Mouse (Mus musculus): ENCODE data around the gene Hrct1.

The Hrct1 gene

DNA sequence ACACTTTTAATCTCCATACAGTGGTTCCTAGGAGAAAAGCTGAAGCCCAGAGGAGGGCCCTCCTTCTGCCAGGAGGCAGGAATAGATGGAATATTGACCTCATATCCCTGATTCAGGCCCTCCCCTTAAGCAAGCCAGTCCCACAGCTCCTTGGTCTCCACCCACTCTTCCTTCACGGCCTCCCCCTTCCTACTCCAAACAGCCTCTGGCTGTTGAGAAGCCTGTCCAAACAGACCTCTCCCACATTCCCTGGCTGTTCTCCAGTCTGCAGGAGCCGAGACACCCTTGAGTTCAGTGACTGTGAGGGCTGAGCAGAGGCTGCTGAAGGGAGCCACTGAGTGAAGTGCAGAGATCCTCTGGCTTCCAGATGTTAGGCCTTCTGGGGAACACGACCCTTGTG is at the start of gene Hrct1:
Gene Hrct1, plus strand, starts transcription at position 194 of the 400 bp plus-strand sequence.
- DNase-seq, result no peak

DNA sequence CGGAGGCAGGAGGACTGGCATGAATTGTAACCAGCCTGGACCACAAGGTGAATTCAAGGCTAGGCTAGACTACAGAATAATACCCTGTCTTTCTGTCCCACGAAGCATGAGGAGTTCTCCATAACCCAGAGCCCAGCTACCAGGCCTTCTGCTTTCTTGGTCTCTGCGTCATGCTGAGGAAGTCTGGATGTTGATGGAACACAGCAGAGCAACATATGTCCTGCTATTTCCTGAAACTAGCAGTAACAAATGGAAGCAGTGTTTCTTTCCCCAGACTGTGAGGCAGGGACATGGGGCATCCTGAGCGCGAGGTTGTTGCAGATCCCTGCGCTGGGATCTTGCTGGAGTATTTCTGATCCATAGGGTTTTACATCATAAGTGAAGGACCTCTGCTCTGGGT is 48.4 kb upstream of the Hrct1 start:
- peak in 1 of 2 experiments; percentile 27 for DNase-seq

DNA sequence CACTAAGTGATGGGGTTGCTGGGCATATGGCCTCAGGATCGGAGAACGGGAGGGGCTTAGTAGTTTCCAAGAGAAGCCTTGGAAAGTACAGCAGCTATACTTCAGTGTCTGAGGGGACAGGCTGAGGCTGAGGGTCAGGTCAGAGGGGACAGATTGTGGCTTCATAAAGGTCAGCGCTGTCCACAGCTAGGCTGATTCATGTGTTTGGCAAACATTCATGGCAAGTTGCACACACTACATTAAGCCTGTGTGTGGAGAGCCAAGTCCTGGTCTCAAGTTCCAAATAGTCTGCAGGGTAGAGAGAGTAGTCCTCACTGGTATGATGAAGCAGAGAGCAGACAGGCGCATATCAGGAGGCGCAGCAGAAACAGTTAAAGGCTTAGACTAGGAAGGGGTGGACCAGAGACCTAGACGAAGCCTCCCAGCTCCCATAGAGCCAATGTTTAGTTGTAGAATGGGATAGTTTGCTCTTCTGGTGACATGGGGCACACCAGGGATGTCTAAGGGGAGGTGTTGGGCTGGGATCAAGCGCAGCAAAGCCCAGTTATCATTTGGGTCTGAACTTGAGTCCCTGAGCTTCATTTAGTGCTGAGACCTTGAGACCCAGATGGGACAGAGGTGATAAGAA is 47.5 kb upstream of the Hrct1 start:
- DNase-seq, result peak in 1 of 2 experiments; percentile 20

DNA sequence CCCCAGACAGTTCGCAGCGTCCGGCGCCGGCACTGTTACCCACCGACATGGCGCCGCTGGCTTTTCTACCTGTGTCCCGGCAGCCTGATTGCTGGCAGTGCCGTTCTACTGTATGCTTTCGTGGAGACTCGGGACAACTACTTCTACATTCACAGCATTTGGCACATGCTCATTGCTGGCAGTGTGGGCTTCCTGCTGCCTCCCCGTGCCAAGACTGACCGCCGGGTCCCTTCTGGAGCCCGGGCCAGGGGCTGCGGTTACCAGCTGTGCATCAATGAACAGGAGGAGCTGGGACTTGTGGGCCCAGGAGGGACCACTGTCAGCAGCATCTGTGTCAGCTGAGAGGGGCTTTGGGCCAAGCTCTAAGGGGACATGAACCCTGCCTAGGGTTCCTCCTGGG is 37.0 kb upstream of the Hrct1 start:
- no peak for DNase-seq

DNA sequence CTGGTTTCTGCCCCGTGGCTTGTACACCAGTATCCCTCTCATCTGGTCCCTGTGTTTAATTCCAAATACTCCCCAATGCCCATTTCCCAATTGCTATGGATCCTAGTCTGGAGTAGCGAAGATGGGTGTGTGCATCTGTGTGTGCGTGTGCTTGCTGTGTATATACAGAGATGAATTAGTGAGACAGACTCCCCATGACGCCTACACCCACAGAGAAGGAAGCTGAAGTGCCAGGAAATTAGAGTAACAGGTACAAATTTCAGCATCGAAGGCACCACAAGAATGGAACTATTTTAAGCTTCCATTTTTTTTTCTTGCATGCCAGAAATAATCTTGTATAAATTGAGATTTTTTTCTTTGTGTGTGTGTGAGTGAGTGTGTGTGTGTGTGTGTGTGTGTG is 36.0 kb upstream of the Hrct1 start:
- no peak for DNase-seq

DNA sequence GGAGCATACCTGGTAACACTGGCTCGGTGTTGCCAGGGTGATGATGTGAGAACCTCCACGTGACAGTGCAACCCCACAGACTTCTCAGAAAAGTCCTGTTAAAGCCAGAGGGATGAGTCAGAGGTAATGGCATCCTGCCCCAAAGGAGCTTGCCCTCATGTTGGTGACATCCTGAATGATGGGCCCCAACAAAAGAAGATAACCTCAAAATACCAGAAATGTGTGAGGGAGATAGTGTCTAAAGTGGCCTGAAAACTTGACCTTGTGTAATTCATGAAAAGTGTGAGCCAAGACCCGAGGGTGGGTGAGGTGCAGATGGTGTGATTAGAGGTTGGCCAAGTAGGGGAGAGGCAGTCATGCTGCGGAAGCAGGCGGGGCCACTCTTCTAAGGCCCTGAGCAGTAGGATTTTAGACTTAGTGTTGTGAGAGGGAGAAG is 33.2 kb upstream of the Hrct1 start:
- DNase-seq, result peak; percentile 27 to 49

DNA sequence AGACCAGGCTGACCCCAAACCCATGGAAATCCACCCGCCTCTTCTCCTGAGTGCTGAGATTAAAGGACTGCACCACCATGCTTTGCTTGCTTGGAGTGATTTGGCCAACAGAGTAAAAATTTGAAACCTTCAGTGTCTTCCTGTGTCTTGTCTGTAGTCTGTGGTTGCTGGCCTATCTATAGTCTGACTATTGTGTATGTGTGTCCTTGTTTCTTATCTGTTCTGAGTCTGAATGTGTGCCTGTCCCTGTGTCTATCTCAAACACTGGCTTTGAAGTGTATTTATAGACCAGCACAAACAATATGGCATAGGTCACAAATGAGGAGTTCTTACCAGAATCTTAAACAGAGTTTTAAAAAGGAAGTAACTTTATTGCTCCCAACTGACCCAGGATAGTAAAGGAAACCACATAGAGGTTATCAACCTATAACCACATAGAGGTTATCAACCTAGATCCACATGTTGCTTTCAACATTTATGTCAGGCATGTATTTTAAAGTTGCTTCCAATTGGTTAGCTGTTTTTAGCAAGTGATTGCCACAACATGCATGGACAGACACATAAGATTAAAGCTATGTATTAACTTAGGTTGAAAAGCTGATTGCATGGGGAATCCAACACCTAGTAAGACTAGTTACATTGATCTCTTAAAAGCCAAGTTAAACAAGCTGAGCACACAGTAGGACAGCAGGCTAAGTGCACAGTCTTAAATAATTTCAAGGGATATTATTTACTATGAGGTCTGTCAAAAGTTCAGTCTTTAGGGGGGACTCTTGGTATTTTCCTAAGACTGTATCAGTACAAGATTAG is 32.3 kb upstream of the Hrct1 start:
- DNase-seq, result no peak

DNA sequence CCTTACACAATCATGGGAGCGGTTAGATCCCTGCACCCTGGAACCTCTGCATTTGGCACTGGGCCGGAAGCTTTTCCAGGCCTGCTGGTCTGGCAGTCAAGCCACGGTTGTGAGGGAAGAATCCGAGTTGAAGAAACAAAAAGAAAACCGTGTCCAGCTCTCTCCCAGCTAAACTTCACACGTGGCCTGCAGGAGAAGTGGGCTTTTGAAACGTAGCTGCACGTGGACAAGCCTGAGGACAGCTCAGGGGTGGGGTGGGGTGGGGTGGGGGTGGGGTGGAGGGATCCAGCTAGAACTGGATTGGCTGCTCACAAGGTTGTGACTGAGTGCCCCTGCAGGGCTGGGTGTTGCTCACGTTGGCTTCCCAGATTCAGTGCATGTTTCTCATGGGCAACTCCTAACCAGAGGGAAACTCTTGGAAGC is 31.7 kb upstream of the Hrct1 start:
- peak in 1 of 2 experiments; percentile 25 for DNase-seq

DNA sequence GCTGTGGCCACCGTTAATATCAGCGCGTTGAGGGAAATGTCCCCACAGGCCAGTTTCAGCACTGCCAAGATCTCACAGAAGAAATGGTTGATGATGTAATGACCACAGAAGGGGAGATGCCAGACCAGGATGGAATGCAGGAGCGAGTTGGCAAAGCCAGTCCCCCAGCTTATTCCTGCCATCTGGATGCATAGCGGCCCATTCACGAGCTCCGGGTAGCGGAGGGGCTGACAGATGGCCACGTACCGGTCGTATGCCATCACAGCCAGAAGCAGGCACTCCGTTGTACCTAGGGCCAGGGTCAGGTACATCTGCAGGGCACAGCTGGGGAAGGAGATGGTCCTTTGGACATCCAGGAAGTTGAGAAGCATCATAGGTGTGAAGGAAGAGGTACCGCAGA is 30.4 kb upstream of the Hrct1 start:
- peak; percentile 66 to 78 for DNase-seq

DNA sequence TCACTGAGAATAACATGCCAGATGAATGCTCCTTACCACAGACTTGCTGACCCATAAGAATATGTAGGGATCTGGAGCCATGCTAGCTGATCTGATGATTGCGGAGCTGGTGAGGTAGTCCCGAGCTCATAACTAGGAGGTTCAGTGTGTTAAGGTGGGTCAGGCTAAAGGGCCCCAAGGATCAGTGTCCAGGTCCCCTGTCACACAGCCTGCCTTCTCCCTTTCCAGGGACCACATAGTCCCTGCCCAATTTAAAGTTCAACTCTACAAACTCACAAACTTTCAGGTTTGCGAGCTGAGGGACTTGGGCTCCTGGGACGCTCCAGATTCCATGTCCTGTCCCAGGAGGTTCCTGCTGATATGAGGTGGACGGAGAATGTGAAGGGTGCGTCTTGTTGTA is 26.3 kb upstream of the Hrct1 start, which contains the start of gene Olfr70:
Gene Olfr70, minus strand, starts transcription at position 101 of the 400 bp plus-strand sequence.
- DNase-seq, result no peak

DNA sequence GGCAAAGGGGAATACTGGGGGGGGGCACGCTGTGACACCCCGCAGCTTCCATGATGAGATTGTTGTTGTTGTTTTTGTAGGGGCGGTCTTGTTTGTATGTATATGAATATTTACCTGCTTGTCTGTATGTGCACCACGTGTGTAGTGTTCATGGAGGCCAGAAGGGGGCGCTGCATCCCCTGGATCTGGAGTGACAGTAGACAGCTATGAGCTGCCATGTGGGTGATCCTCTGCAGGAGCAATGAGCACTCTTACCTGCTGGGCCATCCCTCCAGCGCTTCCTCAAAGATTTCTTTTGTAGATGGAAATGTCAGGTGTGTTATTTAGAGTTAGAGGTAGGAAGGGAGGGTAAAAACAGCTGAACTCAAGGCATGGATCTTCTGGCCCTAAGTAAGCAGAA is 23.5 kb upstream of the Hrct1 start:
- DNase-seq, result no peak

DNA sequence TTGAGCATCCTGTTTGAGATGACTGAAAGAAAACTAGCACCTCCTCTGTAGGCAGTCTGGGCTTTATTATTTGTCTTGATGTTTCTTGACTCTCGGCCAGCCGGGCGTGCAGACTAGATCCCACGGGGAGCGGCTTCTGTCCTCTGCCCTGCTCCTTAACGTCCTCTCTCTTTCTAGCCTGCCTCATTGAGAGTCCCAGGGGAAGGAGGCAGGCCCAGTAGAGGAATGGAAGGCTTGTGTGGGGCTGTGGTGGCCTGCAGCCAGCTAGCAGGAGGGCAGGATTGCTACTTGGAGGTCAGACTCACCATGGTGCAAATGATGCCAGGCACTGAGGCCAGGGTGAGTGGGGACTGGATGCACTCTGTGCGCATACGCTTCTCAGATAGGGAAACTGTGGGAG is 23.1 kb upstream of the Hrct1 start:
- DNase-seq, result no peak

DNA sequence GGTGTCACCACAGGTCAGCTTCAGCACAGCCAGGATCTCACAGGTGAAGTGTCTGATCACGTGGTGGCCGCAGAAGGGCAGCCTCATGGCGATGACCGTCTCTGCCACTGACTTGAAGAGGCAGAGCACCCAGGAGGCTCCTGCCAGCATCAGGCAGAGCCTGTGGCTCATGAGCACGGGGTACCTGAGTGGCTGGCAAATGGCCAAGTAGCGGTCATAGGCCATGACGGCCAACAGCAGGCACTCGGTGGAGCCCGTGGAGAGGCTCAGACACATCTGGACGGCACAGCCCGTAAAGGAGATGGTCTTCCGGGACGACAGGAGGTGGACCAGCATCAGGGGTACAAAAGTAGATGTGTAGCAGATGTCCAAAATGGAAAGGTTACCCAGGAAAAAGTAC is 21.0 kb upstream of the Hrct1 start:
- DNase-seq, result no peak

DNA sequence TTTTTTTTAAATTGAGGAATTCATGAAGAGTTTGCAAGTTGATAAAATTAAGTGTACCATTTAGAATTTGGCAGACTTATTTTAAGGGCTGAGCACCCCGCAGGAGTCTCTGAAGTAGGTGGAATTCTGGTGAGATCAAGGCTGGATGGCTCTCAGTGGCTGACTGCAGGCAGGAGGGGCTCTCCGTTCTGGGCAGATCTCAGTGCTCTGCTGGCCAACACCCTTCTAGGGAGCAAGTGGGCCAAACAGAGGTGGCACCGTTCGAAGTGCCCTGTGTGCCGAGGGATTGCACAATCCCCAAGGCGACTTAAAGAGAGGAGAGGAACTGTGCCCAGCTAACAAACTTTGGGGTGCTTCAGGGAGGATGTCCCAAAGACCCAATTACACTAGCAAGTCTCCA is 17.1 kb upstream of the Hrct1 start, which contains the start of gene Olfr71:
Gene Olfr71, minus strand, starts transcription at position 387 of the 400 bp plus-strand sequence.
- DNase-seq, result no peak

DNA sequence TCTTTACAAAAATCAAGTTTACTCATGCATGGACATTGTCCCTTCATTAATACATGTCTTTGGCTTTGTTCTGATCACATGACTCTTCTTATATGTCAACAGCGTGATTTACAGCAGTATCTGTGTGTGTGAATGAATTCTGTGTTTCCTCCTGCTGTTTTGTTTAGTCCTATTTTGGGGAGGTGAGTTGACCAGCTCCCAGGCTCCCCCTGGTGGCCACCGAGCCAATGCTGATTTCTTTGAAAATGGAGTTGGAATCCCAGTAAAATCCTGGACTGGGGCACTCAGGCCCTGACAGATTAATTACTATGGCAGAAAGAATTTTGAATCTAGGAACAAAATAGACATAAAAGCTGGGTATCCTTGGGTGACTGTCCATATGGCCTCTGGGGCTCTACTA is 15.2 kb upstream of the Hrct1 start:
- DNase-seq, result peak; percentile 90 to 95

DNA sequence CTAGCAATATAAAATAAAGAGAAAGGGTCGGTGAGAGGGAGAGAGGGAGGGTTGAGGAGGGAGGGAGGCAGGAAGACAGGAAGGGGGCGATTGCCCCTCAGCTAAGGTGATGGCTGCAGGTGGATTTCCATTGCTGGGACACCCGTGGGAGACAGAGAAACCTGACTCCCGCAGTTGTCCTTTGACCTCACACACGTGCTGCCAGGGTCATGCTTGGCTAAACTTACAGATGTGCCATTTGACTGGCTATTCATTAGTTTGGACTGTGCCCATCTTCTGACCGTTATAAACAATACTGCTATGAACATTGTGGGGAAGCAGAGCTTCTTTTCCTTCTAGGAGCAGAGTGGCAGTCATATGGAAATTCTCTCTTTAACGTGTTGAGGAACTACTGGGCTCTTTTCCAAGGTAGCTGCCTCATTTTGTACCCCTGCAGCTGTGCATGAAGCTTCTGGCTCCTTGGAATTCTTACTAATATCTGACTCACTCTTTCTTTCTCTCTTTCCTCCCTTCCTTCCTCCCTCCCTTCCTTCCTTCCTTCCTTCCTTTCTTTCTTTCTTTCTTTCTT is 13.3 kb upstream of the Hrct1 start:
- no peak for DNase-seq

DNA sequence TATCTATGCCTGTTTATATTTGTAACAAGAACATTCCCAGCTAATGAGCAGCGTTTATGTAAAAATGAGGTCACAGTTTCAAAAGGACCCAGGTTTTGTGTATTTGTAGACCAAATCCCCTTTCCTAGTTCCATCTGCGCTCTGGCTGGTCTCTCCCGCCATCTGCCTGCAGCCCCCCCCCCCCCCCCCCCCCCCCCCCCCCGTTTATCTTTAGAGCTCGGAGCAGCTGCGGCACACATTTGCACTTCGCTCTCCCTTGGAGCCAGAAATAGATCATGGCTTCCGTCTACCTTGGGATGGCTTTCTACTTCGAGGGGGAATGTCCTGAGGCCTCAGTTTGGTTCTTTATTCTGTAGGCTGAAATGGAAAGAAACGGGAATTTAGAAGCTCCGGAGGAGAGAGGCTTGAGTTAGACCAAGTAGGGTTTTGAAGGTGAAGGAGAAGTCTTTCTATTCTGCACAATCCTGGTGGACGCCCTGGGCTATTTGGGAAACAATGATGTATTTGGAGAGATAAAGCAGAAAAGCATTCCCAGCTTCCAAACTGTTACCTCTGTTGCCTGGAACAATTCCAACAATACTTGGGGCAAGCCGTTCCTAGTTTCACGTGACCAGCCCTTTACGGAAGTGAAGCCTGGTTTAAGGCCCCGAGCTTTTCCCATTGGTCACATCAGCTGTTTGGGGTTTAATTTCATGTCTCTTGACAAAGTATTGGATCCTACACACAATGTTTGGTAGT is 6.3 kb upstream of the Hrct1 start:
- DNase-seq, result no peak

DNA sequence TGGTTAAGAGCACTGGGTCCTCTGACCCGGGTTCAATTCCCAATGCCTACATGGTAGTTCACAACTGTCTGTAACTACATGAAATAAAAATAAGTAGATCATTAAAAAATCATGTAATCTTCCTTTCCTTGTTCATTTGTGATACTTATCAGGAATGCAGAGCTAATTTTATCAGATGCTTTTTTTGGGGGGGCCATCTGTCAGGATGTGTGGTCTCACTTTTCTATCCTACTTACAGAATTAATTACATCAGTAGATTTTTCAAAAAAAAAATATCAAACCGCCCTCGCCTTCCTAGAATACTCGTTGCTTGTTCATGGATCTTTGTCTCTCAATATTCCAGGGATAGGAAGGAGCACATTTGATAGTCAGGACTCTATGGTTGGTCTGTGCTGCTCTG is 4.8 kb upstream of the Hrct1 start:
- DNase-seq, result no peak

DNA sequence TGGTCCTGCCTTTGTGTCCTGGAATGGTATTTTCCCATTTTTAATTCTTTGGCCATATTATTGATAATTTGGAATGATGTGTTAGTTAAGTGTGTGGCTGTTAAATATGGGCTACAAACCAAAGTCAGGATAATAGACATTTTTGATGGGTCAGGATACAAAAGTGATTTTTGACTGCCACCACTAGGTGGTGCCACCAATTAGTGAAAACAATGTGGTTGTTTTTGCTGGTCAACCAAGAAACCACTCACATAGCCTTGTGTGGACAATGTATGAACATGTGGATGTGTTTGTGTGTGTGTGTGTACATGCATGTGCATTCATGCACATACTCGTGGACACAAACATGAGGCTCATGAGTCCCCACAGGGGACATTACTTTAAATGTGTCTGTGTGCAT is 2.2 kb upstream of the Hrct1 start:
- DNase-seq, result peak in 1 of 2 experiments; percentile 62

DNA sequence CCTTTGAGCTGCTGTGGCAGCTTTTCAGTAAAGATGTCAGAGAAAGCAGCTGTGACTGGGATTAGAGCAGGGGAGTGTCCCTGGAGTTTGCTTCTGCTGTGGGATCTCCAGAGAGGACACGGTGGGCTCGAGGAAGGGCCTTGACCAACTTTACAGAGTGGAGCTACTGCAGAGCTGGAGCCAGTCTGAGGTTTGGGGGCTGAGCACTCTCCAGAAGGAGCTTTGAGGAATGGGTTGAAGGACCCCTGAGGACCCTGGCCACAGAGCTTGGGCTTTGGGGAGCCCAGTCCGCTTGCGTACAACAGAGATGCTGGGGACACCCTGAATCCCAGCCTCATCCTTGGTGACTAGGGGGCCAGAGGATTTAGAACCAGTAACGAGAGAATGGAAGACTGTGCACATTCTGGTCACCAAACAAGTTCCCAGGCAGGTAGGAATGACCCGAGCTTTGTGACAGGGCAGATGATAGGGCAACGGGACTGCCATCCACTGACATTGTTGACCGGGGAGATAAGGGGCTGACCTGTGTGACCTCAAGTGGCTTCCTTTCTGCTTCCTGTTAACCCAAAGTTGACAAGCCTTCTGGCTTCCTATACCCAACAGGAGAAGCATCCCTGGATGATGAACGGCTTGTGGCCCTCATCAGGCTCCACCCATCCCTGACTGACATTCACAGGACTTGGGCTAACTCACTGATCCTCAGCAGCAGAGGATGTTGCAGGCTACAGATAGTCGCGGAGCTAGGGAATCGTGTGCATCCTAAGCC is 577 bp upstream of the Hrct1 start:
- no peak for DNase-seq

DNA sequence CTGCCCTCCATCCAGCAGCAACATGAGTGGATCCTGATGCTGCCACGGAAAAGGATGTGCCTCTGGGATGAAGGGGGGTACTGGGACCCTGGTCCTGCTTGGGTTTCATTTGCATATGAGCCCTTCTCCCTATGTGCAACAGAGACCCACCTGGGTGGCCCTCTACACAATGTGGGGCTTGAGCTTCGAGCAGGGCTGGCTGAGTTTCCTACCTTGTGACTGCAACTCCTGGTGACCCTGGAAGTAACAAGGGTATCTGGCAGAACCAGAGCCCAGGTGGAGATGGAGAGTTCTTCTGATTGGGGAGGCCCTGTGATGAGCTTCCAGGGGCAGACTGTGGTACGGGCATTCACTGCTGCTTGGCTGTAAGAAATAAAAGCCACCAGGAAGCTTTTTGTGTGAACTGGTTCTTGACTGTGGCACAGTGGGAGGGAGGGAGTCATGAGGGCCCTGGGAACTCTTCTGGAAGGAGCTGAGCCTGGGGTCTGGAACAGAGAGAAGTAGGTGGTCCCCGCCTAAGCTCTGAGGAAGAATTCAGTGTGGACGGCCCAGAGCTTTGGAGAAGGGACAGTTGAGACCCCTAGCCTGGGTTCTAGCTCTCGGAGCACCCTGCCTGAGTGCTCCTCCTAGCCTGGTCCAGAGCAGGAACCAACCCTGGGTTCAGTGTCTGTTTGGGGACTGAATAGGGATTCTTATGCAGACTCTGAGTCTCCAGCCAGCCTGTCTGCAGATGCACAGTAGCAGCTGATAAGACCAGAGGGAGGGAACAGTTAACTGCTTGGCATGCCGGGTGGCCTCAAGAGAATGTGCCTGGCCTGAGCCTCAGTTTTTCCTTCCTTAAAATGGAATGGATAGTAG is 959 bp downstream of the Hrct1 start:
- no peak for DNase-seq

All from cerebellum, postnatal 25 days (tissue).